Mouse (Mus musculus) monocyte, adult 2 months (primary cell): ENCODE results near the gene Hlcs.

Source experiments
- DNase-seq, 2 experiments: peaks; one replicate each; pipeline ENCODE4 v3.0.0; 2022; ENCODE audit warnings: low spot score in 2 of 2, low read depth in 1 of 2

Hlcs gene

GRCm38 (mm10) chr16:94170218-94170617 is 143.2 kb downstream of the Hlcs start:
- DNase-seq = no peak

- DNase-seq = no peak
Measured at GRCm38 (mm10) chr16:94168655-94169545, 144.5 kb downstream of the Hlcs start.

- no peak for DNase-seq
Measured at GRCm38 (mm10) chr16:94164978-94165377, 148.4 kb downstream of the Hlcs start.

GRCm38 (mm10) chr16:94164236-94164635 is 149.1 kb downstream of the Hlcs start:
- no peak for DNase-seq

GRCm38 (mm10) chr16:94163051-94163450 is 150.3 kb downstream of the Hlcs start:
- no peak for DNase-seq

- DNase-seq = no peak
Measured at GRCm38 (mm10) chr16:94162000-94162399, 151.4 kb downstream of the Hlcs start.

GRCm38 (mm10) chr16:94157819-94158218 is 155.6 kb downstream of the Hlcs start:
- no peak for DNase-seq

- DNase-seq = no peak
Measured at GRCm38 (mm10) chr16:94155041-94155653, 158.2 kb downstream of the Hlcs start.

GRCm38 (mm10) chr16:94150125-94151103 is 163.0 kb downstream of the Hlcs start:
- no peak for DNase-seq

- no peak for DNase-seq
Measured at GRCm38 (mm10) chr16:94148139-94148538, 165.2 kb downstream of the Hlcs start.

GRCm38 (mm10) chr16:94143325-94143724 is 170.0 kb downstream of the Hlcs start:
- no peak for DNase-seq

GRCm38 (mm10) chr16:94140746-94141145 is 172.6 kb downstream of the Hlcs start:
- no peak for DNase-seq

GRCm38 (mm10) chr16:94134218-94134617 is 179.2 kb downstream of the Hlcs start:
- DNase-seq = no peak

GRCm38 (mm10) chr16:94128236-94128835 is 185.0 kb downstream of the Hlcs start:
- no peak for DNase-seq

- DNase-seq = no peak
Measured at GRCm38 (mm10) chr16:94126200-94126599, 187.2 kb downstream of the Hlcs start.

GRCm38 (mm10) chr16:94125172-94125981 is 188.0 kb downstream of the Hlcs start:
- no peak for DNase-seq

GRCm38 (mm10) chr16:94123247-94123646 is 190.1 kb downstream of the Hlcs start:
- no peak for DNase-seq

GRCm38 (mm10) chr16:94122347-94122746 is 191.0 kb downstream of the Hlcs start:
- no peak for DNase-seq

- DNase-seq = no peak
Measured at GRCm38 (mm10) chr16:94118394-94118793, 195.0 kb downstream of the Hlcs start.

- no peak for DNase-seq
Measured at GRCm38 (mm10) chr16:94117333-94117732, 196.0 kb downstream of the Hlcs start.
